Mouse (Mus musculus) kidney, postnatal 0 days (tissue): ENCODE results near the gene Arhgef19. TPM values are rescaled to one million over a fixed set of nuclear protein-coding genes. Genes with fewer than 3 reads are reported as not detected.

Experiments used
- ATAC-seq: fragments of 200-750 bp; cut with Nextera tagmentation; replicated peaks from 2 replicates; pipeline ENCODE4 v1.8.0; 2017; ENCODE audit warnings: low read depth, moderate number of reproducible peaks, moderate TSS enrichment, moderate library complexity; ENCODE audit not compliant: low FRiP score
- DNase-seq: peaks from one replicate; pipeline ENCODE4 v3.0.0-alpha.2; 2016; ENCODE audit warnings: low spot score
- H3K27ac ChIP-seq: fragments of 300-500 bp; sonication (generic); 2 replicates; pipeline ENCODE4 v1.5.1; 2014; ENCODE audit warnings: mild to moderate bottlenecking
- H3K27me3 ChIP-seq: fragments of 300-500 bp; sonication (generic); 2 replicates; pipeline ENCODE4 v1.6.1; 2014; ENCODE audit warnings: low read length, mixed read lengths; ENCODE audit not compliant: insufficient read depth
- H3K36me3 ChIP-seq: fragments of 300-500 bp; sonication (generic); 2 replicates; pipeline ENCODE4 v1.6.1; 2014; ENCODE audit warnings: low read length, mixed read lengths; ENCODE audit not compliant: insufficient read depth
- H3K4me1 ChIP-seq: fragments of 300-500 bp; sonication (generic); replicated peaks from 2 replicates; pipeline ENCODE4 v1.6.1; 2014; ENCODE audit warnings: antibody characterized with exemption, low read length, mixed read lengths; ENCODE audit not compliant: insufficient read depth
- H3K4me2 ChIP-seq: fragments of 300-500 bp; sonication (generic); 2 replicates; pipeline ENCODE4 v1.6.1; 2014; ENCODE audit warnings: mild to moderate bottlenecking, low read length, moderate library complexity, mixed read lengths
- H3K4me3 ChIP-seq: fragments of 300-500 bp; sonication (generic); replicated peaks from 2 replicates; pipeline ENCODE4 v1.5.1; 2014; ENCODE audit warnings: low read depth, low read length
- H3K9ac ChIP-seq: fragments of 300-500 bp; sonication (generic); 2 replicates; pipeline ENCODE4 v1.6.1; 2014; ENCODE audit warnings: low read depth, low read length
- H3K9me3 ChIP-seq: fragments of 300-500 bp; sonication (generic); replicated peaks from 2 replicates; pipeline ENCODE4 v1.6.1; 2016; ENCODE audit warnings: low read length, inconsistent platforms, mixed read lengths
- CTCF ChIP-seq: IDR thresholded peaks from 2 replicates; pipeline ENCODE4 v1.5.1; 2016; ENCODE audit warnings: antibody characterized with exemption, low read depth, mild to moderate bottlenecking, moderate library complexity
- WGBS: fragments of 180-500 bp; shearing (Covaris S2); extraction: QIAGEN DNeasy Blood & Tissue Kit; methylation state at CpG from one replicate; pipeline ENCODE4 v1.1.7; 2014; 5-methylcytosine and 5-hydroxymethylcytosine counted together
- polyA plus RNA-seq: library from polyadenylated mRNA; unstranded; fragments of >200 nt; fragmentation: Nextera tagmentation; extraction: Ambion mirVana; gene quantifications from 2 replicates; pipeline ENCODE4 v1.2.1, GENCODE M21; 2015

The Arhgef19 gene
- polyA plus RNA-seq, 1 experiment from 2014 or later, result 5.7 TPM

DNA sequence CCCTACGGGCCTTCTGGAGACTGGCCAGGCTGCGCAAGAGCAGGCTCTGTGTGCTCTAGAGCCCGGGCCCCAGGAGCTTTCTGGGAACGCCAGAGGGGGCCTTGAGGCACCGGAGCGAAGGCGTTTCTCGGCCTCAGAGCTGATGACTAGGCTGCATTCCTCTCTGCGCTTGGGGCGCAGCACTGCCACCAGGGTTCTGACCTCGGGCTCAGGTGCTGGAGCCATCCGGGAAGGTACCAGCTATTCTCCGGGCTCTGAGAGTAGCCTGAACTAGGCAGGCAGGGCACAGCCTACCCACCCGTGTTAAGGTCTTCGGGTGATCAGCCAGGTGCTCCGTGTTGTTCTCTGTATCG lies 7.7 kb downstream of the Arhgef19 start:
- H3K4me1 ChIP-seq, result peaks cover 40% of the 10 kb centered on the region; the same call in 1 of the 2 replicates
- no peak for TF ChIP-seq CTCF
- DNase-seq, result no peak

DNA sequence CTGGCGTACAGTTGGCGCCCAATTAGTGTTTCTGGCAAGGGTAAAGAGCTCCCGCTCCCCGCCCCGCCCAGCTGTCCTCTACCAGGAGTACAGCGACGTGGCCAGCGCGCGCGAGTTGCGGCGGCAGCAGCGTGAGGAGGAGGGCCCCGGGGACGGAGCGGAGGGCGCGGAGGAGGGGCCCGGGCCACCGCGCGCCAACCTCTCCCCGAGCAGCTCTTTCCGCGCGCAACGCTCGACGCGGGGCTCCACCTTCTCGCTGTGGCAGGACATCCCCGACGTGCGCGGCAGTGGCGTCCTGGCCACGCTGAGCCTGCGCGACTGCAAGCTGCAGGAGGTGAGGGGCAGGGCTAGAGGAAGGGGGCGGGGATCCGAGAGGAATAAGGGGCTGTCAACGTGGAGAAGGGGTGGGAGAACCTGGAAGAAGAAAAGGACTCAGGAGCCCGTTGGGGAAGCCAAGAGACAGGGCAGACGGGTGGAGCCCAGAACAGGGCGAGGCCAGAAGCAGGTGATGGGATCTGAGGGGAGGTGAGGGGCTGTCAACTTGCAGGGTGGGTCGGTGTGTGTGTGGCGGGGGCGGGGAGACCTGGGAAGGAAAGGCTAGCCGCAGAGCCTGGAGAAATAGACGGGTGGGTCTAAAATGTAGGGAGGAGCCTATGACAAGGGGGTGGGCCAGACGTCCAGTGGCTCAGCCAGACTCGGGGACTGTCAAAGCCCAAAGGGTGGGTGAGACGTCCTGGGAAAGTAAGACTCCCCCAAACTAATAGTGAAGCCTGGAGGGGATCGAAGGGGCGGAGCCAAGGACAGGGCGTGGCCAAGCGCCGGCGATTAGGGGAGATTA lies 8.7 kb downstream of the Arhgef19 start:
- no peak for TF ChIP-seq CTCF
- H3K27me3 ChIP-seq, result peaks cover 11% of the 10 kb centered on the region
- DNase-seq (peak; percentile 64), ATAC-seq (peak; percentile 57)
- peak overlapping the region; percentile 38 for H3K4me3 ChIP-seq
- H3K9ac ChIP-seq, result 0 out of 2 replicates have a peak overlapping the region, but pooled peaks have one; percentile 27
- no peak overlapping the region for H3K27ac ChIP-seq
- WGBS, result 1% methylated on average over 58 of the region's 60 CpGs
- H3K4me1 ChIP-seq, result peaks cover 30% of the 10 kb centered on the region; the same call in 1 of the 2 replicates
- H3K4me2 ChIP-seq, result peak overlapping the region; percentile 73
- no peaks in the 10 kb centered on the region; the same call in 1 of the 2 replicates for H3K36me3 ChIP-seq
- H3K9me3 ChIP-seq, result no peaks in the 10 kb centered on the region

More for the DNA sequence above, 7.7 kb downstream of the Arhgef19 start:
- no peak overlapping the region for H3K27ac ChIP-seq
- WGBS, result 8% methylated on average over 17 of the region's 17 CpGs
- no peaks in the 10 kb centered on the region; the same call in 1 of the 2 replicates for H3K36me3 ChIP-seq
- ATAC-seq, result no peak
- H3K4me2 ChIP-seq, result peak overlapping the region; percentile 73
- H3K9ac ChIP-seq, result peak overlapping the region; percentile 10; the same call in 1 of the 2 replicates
- no peak overlapping the region for H3K4me3 ChIP-seq
- no peaks in the 10 kb centered on the region for H3K9me3 ChIP-seq
- H3K27me3 ChIP-seq, result peaks cover 11% of the 10 kb centered on the region

DNA sequence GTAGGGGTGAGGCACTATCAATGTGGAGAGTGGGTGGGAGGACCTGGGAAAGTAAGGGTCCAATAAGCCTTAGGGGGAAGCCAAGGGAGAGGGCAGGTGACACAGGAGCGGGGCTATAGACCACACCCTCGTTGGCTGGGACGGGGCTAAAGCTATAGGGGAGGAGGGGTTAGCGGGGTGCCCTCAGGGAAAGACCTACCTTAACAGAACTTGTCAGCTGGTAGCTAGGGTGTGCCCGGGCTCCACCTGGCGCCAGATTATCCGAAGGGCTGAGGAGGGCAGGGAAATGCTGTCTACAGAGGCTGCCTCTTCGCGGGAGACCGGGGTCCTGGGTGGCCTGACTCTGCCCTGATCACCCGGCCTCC lies 9.3 kb downstream of the Arhgef19 start:
- H3K27ac ChIP-seq, result no peak overlapping the region

DNA sequence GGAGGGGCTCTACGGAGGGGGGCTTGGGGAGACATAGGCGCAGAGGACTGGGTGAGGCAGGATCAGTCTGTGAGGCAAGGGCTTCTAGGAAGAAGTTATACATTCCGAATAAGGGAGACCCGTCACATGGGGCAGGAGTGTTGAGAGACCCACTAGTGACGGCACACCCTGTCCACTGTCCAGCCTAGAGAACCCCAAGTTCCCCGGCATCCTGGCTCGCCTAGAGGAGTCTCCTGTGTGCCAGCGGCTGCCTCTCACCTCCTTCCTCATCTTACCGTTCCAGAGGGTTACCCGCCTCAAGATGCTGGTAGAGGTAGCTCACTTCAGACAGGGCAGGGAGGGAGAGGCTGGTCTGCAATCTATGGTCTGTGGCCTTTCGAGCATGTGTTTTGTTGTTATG lies 10.1 kb downstream of the Arhgef19 start:
- Histone ChIP-seq H3K27me3 (peaks cover 11% of the 10 kb centered on the region), H3K9me3 (no peaks in the 10 kb centered on the region), H3K4me1 (peaks cover 28% of the 10 kb centered on the region; the same call in 1 of the 2 replicates), H3K4me2 (no peak overlapping the region), H3K27ac (no peak overlapping the region), H3K9ac (no peak overlapping the region), H3K36me3 (no peaks in the 10 kb centered on the region; the same call in 1 of the 2 replicates), H3K4me3 (no peak overlapping the region)
- DNase-seq, result no peak
- WGBS, result 81% methylated on average over 11 of the region's 11 CpGs
- no peak for ATAC-seq
- TF ChIP-seq CTCF, result no peak

More for the DNA sequence above, 9.3 kb downstream of the Arhgef19 start:
- no peaks in the 10 kb centered on the region; the same call in 1 of the 2 replicates for H3K36me3 ChIP-seq
- H3K27me3 ChIP-seq, result peaks cover 11% of the 10 kb centered on the region
- 11% methylated on average over 10 of the region's 11 CpGs for WGBS
- no peak overlapping the region for H3K4me3 ChIP-seq
- DNase-seq (no peak), ATAC-seq (peak; percentile 19; the same call in 1 of the 2 replicates)
- TF ChIP-seq CTCF, result peak; percentile 33; the same call in 1 of the 2 replicates
- peaks cover 28% of the 10 kb centered on the region; the same call in 1 of the 2 replicates for H3K4me1 ChIP-seq
- no peak overlapping the region for H3K9ac ChIP-seq
- H3K9me3 ChIP-seq, result no peaks in the 10 kb centered on the region
- H3K4me2 ChIP-seq, result peak overlapping the region; percentile 73

DNA sequence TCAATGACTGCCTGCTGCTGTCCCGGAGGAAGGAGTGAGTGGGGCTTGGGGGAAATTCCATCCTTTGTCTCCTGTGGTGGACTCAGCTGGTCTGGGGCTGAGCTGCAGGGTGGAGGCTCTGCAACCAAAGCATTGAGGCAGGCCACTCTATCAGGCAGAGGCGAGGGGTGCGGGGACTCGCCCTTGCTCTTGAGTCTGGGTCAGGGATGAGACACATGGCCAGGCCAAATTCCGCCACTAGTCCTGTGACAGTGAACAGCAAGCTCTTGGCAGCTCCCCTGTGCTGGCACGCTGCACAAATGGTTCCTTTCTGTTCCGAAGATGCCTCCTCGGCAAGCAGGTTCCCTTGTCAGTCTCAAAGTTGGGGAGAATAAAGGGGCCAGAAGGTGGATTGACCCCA lies 11.8 kb downstream of the Arhgef19 start:
- TF ChIP-seq CTCF, result no peak
- DNase-seq (no peak), ATAC-seq (no peak)
- no peak overlapping the region for H3K27ac ChIP-seq
- H3K27me3 ChIP-seq, result peaks cover 11% of the 10 kb centered on the region
- H3K9ac ChIP-seq, result no peak overlapping the region
- H3K9me3 ChIP-seq, result no peaks in the 10 kb centered on the region
- H3K36me3 ChIP-seq, result no peaks in the 10 kb centered on the region; the same call in 1 of the 2 replicates
- H3K4me3 ChIP-seq, result no peak overlapping the region
- 81% methylated on average over 8 of the region's 8 CpGs for WGBS
- H3K4me2 ChIP-seq, result no peak overlapping the region
- peaks cover 26% of the 10 kb centered on the region; the same call in 1 of the 2 replicates for H3K4me1 ChIP-seq

DNA sequence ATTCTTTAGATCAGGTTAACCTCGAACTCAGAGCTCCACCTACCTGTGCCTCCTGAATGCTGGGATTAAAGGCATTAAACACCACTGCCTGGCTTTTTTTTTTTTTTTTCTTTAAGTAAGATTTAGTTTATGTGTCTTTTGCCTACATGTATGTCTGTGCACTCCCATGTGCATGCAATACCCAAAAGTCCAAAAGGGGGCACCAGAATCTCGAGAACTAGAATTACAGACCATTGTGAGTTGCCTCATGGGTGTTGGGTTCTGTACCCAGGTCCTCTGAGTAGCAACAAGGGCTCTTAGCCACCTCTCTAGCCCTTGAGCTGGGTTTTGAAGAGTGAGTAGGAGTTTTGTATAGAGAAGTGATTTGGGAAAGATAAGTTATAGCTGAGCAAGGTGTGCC lies 13.3 kb downstream of the Arhgef19 start:
- TF ChIP-seq CTCF, result peak; percentile 41; the same call in 1 of the 2 replicates
- ATAC-seq, result no peak
- no peak overlapping the region for H3K4me2 ChIP-seq
- H3K4me1 ChIP-seq, result peaks cover 13% of the 10 kb centered on the region; the same call in 1 of the 2 replicates
- H3K36me3 ChIP-seq, result no peaks in the 10 kb centered on the region; the same call in 1 of the 2 replicates
- no peaks in the 10 kb centered on the region for H3K9me3 ChIP-seq
- DNase-seq, result no peak
- H3K4me3 ChIP-seq, result no peak overlapping the region
- H3K9ac ChIP-seq, result no peak overlapping the region
- H3K27ac ChIP-seq, result no peak overlapping the region
- WGBS, result 73% methylated on average over 2 of the region's 2 CpGs
- H3K27me3 ChIP-seq, result peaks cover 11% of the 10 kb centered on the region
